Mouse (Mus musculus) telencephalon, adult 2 months (tissue): ENCODE results near the gene Coro6.

Experiments
- DNase-seq: peaks from one replicate; pipeline ENCODE4 v3.0.0-alpha.2; 2011; ENCODE audit warnings: low read depth, low spot score

Coro6 gene

DNA sequence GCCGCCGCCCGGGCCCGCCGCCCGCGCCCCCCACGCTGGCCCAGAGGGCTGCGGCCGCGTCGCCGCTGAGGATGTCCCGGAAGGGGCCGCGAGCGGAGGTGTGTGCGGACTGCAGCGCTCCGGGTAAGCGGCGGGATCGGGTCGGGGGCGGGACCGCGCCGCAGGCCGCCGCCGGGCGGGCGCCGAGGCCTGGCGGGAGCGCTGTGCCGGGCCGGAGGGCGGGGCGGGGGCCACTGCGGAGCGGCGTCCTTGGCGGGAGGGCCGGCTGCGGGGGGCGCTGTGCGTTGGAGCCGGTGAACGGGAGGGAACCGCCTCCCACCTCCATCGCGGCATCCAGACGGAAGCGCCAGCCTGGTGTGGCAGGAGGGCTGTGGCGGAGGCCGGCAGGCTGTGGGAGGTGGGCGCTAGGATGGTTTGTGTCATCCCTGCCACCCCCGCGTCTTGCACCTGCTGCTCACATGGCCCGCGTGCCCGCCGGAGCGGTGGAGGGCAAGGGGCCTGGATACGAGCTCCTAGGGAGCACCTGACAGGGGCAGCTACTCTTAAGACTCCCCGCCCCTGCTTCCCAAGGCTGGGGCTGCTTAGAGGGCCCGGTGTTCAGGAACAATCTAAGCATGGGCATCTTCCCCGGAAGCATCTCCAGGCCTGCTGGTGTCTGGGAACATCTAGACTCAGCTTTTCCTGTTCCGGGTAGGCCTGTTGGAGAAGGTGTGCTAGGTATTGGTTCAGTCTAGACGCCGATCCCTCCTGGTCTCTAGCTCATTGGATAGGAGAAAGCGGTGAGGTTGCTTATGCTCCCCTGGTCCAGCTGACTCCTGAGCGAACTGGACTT is 31.5 kb downstream of the Coro6 start, which contains the start of gene Git1:
TSS of gene Git1 (plus strand) at position 51 of the 832 bp plus-strand sequence.
- DNase-seq = no peak

DNA sequence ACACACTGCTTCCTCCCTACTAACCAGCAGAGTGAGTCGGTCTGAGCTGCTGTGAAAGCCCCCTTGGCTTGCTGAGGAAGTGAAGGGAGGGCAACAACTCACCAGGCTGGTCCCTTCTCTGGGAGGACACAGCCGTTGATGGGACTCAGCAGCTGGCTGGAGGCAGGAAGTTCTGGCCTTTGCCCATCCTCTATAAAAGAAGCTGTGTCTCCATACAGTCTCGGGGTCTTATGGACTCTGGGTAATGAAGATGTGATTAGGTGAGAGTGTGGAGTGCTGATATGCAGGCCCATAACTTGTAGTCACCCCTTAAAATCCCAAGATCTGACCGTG is 32.1 kb downstream of the Coro6 start:
- DNase-seq = no peak

DNA sequence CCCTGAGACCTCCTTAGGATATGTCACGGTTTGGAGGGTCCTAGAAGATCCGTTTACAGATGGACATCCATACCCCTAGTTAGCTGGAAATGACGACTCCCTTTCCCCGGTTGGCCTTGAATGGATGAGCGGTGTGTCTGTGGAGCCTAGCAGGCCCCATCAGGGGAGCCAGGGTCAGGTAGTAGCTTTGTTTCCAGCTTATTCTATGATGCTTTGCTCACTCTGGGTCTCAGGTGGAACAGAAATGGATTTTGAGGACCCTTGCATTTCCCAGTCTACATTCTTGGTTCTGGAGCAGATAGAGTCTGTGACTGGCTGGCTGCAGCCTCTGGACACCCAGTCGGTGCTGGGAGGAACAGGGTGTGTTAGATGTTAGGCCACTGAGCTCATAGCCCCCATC is 32.6 kb downstream of the Coro6 start:
- DNase-seq = no peak

DNA sequence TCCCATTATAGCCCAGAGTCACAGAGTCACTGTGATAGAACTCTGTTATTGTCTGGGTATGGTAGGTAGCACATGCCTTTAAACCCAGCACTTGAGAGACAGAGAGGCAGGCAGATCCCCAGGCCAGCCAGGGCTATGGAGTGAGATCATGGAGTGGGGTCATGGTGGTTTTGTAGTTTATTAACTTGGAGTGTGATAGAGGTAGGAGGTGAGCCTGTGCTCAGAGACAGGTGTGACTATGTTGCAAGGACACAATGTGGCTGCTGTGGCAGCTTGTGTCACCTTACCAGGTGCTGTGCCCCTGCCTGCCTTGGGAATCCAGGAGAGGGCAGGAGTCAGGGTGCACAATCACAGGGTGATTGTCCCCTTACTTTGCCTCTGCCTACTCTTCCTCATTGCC is 33.3 kb downstream of the Coro6 start:
- no peak for DNase-seq

DNA sequence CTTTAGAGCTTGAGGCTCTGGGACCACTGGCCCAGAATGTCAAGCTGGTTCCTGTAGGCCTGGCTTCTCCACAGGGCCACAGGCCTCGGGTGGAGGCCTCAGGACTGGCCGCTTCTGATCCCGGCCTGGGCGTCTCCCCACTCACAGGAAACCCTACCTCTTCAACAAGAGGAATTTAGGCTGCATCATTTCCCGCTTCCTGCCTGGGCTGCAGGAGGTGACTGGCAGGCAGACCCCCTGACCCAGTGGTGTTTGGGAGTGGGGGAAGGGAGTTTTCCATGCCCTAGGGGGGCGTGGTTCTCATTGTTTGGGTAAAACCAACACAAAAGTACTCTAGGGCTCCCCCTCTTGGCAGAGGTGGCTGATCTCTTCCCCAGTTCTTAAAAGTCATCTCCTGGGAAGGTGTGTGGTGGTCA is 35.1 kb downstream of the Coro6 start:
- no peak for DNase-seq

DNA sequence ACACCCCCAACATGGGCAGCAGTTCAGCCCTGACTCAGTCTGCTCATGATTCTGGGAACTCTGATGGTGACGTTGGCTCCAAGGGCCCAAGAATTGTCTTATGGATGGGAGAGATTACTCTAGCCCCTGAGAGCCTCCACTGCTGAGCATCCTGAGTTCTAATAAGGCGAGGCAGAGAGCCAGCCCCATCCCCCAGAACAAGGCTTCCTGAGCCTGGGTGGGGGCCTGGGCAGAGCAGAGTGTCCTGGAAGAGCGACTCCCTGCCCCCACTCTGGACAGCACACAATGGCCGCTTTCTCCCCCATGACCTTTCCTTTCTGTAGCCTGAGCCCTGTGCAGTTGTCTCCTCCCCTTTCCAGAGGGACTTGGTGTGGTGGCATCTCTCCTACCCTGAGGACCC is 35.6 kb downstream of the Coro6 start:
- no peak for DNase-seq

DNA sequence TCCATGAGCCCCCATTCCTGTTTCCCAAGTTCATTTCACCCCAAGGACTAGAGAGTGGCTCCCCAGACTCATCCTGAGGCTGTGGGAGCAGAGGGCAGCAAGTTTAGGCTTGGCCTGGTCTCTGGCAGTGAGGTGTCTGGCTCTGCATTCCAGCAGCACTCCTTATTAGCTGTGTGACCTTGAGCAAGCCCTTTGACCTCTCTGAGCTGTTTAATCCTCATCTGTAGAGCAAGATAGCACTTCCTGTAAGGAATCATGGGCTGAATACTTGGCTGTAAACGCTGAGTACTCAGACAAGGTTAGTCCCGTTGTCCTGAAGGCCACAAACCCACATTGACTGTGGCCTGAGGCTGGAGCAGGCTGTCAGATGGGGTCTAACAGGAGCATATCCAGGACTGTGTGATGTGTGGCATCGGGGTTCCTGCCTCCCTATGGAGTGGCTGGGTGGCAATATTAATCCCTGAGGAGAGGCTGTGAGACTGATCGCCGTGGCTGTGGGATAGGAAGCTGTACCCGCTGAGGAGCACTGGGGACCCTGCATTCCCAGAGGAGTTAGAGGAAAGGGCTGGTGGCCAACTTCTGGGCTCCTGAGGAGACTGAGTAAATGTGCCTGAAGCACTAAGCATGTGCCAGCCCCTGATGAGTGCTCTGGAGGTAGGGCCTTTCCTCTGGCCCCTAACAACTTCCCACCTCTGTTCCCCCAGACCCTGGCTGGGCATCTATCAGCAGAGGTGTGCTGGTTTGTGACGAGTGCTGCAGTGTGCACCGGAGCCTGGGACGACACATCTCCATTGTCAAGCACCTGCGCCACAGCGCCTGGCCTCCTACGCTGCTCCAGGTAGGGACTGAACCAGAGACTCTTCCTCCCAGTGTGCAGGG is 36.3 kb downstream of the Coro6 start:
- DNase-seq = no peak

DNA sequence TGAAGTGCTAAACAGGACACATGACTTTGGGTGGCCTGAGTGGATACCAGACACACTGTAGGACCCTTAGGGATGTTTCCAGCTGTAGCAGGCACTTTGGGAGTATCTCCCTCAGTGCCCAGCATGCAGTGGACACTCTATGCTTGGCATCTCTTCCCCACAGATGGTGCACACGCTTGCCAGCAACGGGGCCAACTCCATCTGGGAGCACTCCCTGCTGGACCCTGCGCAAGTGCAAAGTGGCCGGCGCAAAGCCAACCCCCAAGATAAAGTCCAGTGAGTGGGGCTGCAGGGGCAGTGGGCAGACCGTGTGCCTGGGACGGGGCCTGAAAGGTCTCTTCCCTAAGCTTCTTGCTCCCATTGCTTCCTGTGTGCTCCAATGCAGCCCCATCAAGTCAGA is 37.1 kb downstream of the Coro6 start:
- no peak for DNase-seq

DNA sequence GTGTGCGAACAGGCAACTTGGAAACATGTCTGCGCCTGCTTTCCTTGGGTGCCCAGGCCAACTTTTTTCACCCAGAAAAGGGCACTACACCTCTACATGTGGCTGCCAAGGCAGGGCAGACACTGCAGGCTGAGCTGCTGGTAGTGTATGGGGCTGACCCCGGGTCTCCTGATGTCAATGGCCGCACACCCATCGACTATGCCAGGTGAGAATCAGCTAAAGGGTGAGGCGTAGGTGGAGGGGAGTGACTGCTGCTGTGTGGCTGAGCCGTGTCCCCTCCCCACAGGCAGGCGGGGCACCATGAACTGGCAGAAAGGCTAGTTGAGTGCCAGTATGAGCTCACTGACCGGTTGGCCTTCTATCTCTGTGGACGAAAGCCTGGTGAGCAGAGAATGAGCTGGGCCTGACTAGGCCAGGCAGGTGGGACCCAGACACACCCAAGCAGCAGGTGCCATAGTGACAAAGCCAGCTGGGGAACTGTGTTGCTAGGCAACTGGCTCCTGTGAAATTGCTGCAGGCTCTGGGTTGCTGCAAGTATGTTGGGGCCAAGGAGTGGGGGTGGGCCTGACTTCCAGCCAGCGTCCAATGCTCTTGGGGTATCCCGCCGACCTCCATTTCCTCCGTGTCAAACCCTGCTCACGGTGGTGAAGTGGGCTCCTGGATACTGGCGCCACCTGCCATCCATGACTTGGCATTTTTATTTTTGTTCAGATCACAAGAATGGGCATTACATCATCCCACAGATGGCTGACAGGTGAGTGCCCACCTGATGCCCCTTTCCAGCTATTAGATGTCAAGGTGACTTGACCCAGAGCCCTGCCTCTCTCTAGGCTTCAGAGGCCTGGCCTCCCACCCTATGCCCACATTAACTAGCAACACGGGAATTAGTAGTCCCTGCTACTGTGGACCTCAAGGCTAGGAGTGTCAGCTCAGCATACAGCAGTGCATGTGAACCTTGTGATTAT is 38.4 kb downstream of the Coro6 start:
- DNase-seq = no peak

DNA sequence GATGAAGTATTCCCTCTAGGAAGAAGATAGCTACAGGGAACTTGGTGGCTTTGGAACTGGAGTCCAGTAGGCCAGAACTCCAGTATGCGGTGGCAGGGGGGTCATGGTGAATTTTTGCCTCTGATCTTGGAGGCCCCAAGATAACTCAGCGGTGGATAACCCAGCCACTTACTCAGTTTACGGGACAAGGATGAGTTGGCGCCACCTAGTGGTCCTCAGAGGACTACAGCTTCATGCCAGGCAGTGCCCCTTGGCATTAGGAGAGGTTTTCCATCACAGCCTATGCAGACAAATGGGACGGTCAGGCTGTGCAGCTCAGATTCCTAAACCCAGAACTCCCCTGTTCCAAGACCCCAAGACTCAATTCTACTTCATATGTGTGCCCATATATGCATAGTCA is 39.2 kb downstream of the Coro6 start:
- no peak for DNase-seq

DNA sequence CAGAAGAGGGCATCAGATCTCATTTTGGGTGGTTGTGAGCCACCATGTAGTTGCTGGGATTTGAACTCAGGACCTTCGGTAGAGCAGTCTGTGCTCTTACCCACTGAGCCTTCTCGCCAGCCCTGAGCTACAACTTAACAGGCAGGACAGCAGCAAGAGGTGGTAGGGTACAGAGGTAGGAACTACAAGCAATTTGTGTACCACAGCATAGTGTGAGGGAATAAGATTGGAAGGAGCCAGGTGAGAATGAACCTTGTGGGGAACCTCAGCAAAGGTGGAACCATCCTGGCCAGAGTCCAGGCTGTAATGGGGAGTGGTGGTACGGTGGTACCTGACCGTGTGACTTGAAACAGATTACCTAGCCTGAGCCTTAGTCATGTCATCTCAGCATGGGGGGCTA is 39.8 kb downstream of the Coro6 start:
- no peak for DNase-seq

DNA sequence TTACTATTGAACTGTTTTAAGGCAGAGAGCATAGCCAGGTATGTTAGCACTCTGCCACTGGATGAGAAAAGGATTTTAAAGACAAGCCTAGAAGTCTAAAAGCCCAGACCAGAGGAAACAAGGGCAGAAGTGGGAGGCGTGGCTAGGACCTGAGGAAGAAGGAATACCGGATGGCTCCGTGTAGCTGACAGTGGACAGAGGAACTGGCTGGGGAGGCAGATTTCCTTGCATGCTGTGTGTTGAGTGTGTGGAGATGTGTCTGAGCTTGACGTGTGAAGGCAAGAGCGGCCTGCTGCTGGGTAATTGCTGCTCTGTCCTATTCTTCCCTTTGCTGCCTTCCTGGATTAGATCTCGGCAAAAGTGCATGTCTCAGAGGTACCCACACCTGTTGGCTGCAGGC is 40.3 kb downstream of the Coro6 start:
- DNase-seq = no peak

DNA sequence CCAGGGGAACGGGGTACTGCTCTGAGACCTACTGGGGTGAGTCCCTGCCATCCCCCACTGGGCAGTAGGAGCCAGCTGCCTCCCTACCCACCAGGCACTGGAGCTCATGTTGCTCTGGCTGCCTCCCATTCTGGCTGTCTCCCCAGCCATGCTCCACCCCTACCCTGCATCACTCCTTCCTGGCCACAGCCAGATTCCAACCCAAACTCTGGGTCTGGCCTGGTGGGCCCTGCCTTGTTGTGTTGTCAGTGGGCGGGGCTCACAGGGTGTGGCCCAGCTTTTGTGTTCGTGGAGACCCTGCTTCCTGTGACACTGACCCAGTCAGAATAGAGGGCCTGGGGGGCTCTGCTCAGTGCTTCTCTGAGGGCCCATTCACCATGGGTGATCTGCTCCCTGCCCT is 41.3 kb downstream of the Coro6 start:
- no peak for DNase-seq

DNA sequence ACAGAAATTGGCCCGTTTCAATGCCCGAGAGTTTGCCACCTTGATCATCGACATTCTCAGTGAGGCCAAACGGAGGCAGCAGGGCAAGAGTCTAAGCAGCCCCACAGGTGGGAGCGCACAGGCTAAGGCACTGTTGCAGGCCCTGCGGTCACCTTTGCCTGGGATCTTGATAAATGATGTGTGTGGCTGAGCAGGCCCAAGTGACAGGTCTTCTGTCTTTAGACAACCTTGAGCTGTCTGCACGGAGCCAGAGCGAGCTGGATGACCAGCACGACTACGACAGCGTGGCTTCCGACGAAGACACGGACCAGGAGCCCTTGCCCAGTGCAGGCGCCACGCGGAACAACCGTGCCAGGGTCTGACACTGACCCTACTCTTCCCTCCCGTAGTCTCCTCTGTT is 42.2 kb downstream of the Coro6 start:
- DNase-seq = no peak

DNA sequence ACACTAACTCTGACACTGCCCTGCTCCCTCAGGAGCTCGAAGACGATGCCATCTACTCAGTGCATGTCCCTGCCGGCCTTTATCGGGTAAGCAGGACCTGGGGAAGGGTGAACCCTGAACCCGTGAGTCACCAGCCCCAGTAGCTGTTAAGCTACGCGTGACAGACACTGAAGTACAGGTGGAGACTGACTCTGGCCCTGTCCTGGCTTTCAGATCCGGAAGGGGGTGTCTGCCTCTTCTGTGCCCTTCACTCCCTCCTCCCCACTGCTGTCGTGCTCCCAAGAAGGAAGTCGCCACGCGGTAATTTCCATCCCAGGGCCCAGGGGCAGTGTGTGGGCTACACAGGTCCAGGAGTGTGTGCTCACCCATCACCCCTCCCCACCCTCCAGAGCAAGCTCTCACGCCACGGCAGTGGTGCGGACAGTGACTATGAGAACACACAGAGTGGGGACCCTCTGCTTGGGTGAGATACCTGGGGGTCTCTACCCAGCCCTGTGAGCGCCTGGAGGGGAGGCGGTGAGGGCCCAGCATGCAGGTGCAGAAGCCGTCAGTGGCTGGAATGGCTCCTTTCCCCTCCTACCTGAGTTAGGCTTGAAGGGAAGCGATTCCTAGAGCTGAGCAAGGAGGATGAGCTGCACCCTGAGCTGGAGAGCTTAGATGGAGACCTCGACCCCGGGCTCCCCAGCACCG is 43.2 kb downstream of the Coro6 start:
- no peak for DNase-seq

DNA sequence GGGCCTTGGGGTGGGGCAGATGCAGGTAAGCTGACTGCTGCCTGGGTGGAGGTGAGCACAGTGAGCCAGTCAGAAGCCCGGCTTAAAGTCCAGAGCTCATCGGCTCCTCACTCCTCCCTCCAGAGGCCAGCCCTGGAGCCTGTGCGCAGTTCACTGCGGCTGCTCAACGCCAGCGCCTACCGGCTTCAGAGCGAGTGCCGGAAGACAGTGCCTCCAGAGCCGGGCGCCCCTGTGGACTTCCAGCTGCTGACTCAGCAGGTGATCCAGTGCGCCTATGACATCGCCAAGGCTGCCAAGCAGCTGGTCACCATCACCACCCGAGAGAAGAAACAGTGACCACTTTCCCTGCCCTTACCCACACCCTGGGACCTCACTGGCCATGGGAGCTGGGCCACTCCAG is 44.1 kb downstream of the Coro6 start:
- no peak for DNase-seq

DNA sequence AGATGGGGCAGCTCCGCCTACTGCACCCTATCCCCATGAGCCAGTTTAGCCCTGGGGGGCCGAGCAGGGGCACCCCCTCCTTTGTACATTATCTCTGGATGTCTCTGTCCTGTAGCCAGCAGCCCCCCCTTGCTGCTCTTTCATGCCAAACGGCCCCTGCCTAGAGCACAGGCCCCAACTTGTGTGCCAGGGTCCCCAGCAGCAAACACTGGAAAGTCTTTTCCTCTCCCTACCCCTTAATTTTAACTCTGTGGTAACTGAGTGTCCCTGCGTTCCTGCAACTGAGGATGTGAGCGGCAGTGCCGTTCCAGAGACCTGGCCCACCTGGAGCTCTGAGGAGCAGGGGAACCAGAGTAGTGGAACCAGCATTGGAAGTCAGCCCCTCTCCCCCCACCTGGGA is 44.7 kb downstream of the Coro6 start:
- no peak for DNase-seq

DNA sequence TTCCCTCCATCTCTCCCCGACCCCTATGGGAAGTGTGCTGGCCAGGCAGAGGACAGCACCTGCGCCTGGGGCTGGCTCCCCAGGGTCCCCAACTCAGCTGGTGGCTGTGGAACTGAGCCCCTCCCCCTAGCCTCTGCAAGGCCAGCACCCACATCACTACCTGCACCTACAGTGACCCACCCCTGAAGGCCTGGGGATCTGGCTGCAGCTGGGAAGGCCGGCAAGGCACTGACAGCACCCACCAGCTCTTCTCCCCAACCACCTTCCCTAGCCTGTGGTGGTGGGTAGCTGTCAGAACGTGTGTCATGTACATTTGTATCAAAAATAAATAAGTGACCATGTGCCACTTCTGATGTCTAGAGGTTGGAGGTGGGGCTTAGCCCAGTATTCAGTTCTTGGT is 45.2 kb downstream of the Coro6 start:
- DNase-seq = no peak

DNA sequence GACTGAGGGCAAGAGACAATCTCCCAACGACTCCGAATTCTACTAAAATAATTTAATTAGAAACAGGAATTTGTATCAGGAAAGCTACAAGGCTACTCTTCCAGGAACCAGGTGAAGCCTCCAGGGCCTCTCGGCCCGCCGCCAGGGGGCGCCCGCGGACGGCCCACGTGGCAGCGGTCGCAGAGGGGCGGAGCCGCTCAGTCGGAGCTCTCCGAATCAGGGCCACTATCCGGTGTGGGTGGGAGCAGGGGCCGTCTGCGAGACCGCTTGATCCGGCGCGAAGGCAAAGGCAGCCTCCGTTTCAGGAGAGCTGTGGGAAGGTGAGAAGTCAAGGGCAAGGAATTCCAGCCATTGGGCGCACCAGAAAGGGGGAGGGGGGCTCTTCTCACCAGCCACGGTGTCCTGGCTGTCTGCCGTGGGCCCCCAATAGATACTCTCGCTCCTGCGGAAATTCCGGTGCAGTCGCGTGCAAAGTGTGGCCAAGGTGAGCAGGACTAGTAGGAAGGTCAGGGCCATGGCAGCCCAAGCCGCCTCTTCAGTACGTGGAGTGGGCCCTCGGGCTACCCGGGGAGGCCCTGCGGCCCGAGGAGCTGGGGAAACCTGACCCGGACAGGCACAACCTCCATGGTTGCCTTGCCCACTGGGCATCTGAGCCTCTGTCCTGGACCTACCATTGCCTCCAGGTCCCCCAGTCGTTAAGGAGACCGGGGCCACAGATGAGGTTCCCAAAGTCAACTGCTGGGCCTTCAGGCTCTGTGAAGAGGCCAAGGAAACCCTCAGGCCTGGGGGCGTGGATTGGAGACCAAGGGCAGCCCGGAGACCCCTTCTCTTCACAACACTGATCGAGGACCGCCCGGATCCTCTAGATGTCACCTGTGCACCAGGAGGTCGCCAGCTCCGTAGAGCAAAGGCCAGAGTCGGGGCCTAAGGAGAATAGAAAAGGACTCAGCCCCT is 46.1 kb downstream of the Coro6 start:
- no peak for DNase-seq

DNA sequence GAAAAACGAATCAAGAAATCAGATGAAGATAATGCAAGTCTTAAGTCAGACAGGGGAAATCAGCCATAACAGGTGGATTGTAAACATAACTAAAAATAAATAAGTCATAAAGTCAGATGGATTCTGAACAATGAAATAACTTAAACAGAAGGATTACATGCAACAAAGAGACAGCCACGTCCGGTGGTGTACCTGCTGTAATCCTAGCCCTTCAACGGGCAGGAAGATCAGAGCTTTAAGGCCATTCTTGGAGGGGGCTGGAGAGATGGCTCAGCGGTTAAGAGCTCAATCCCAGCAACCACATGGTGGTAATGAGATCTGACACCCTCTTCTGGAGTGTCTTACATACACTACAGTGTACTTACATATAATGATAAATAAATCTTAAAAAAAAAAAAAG is 49.1 kb downstream of the Coro6 start:
- no peak for DNase-seq
